Mouse (Mus musculus): ENCODE data around the gene Dennd1a. TPM values are rescaled to one million over a fixed set of nuclear protein-coding genes. Genes with fewer than 3 reads are reported as not detected.

Dennd1a gene
- total RNA-seq, 2 experiments from 2014 or later = 31.9 to 32.1 TPM

GRCm38 (mm10) chr2:38175276-38175675, 111.9 kb downstream of the Dennd1a start:
- ATAC-seq (ENCODE audit: poor library complexity, severe bottlenecking) = no peak

GRCm38 (mm10) chr2:38168606-38169005, 118.6 kb downstream of the Dennd1a start:
- no peak for ATAC-seq (ENCODE audit: poor library complexity, severe bottlenecking)

DNA sequence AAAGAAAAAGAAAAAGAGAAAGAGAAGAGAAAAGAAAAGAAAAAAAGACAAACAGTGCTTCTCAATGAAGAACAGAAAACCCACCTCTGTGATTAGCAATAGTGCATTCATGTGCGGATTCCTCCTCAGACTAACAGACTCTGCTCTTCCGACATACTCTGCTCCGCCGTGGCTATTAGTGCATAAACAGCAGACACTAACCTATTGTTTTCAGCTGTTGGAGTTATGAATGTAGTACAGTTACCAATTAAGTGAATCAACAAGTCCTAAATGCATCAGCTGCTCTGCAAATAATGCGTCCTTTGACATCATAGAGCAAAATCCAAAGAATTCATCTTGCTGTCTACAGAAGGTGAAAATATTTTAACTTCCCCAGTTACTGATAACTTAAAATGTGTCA, 121.2 kb downstream of the Dennd1a start:
- no peak for ATAC-seq (ENCODE audit: poor library complexity, severe bottlenecking)

DNA sequence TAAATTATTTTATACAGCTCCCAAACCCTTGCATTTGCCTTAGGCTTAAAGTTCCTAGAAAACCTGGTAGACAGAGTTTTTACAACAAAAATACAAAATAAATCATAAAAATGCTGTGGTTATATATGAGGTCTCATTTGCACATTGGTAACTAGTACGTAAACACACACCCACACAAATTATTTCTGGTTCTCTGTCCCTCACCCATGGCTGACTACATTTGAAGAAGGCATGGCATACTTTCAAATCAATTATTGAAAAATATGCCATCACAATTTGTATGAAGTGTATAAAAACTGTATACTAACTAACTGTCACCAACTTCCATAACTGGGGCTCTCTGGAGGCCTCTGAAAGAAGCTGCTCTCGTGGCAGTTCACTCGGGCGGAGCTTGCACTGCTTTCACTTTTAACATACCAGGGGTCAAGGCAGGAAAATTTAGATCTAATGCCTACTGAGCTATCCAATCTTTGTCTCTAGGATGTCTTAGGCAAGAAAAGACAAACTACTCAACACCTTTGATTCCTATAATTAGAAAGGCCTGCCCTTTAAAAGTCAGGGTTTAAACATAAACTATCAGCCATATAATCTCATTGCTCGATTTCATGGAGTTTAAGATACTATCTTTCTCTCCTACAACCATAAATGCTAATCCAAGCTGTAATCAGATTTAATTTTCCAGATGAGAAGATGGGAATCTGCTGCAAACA, 122.7 kb downstream of the Dennd1a start:
- ATAC-seq (ENCODE audit: poor library complexity, severe bottlenecking) = peak; percentile 51; the same call in 1 of the 2 replicates

DNA sequence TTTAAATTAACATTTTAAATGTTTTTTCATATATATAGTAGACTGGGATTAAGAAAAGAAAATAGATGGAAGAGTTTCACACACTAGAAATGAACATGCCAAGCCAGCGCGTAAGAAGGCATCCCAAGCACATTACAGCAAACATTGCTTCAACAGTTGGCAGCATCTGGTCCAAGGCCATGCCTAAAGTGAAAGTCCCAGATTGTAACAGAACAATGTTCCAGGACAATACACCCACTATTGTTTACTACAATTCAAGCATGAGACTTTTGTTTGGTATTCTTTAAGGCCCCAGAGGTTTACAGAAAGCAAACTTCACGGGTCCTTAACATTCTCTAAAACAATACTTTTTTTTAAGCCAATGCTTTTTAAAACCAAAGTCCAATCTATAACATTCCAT, 124.7 kb downstream of the Dennd1a start:
- no peak for ATAC-seq (ENCODE audit: poor library complexity, severe bottlenecking)

DNA sequence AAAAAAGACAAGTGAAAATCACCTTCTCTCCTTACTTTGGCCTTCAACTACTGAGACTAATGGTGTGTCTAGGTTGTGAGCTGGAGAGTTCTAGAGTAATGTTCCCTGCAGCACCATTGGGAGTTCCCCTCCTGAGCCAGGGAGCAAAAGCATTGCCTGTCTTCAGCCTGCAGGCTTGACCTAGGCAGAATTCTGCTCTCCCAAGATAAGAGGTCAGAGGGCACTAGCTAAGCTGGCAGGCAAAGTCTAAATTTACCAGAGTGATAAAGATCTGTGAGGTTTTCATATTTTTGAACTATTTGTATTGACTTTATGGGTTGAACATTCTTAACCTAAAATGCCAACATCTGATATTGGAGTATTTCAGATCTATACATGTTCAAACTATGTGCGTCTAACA, 125.7 kb downstream of the Dennd1a start:
- ATAC-seq (ENCODE audit: poor library complexity, severe bottlenecking) = no peak

- no peak for ATAC-seq (ENCODE audit: poor library complexity, severe bottlenecking)
These were observed 127.5 kb downstream of the Dennd1a start for GRCm38 (mm10) chr2:38159736-38160135.

GRCm38 (mm10) chr2:38157002-38157401, 130.2 kb downstream of the Dennd1a start:
- no peak for ATAC-seq (ENCODE audit: poor library complexity, severe bottlenecking)

DNA sequence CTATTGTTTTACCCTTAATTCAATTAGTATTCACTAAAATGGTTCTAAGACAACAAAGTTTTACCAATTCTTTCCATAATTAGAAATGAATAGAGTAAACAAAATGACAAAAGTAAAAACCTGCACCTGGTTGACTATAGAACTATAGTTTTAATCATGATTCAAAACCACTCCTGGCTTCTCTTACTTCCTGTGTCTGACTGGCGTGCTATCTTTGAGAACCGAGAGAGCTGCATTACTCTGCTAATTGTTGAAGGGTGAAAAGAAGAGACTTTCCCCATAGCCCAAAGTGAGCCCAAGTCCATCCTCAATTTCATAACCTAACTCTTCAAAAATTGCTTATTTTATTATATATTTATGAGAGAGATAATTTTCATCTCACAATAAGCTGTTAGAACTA, 131.2 kb downstream of the Dennd1a start:
- ATAC-seq (ENCODE audit: poor library complexity, severe bottlenecking) = no peak

DNA sequence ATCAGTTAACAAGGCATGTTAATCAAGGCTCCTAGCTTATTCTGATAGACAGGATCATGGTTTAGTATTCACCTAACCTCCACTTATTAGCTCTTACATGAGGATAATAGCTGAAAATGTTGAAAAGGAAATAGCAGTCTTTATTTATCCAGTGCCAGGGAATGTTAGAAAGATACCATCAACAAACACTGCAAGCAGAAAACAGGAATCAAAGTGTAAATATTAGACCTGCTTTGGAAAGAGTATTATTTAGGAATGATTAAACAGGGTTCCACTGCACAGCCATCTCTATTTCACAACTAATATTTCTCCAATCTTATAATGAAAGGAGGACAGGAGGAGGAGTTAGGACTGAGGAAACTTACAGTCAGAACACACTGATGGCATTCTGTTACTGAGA, 142.4 kb downstream of the Dennd1a start:
- ATAC-seq (ENCODE audit: poor library complexity, severe bottlenecking) = no peak

DNA sequence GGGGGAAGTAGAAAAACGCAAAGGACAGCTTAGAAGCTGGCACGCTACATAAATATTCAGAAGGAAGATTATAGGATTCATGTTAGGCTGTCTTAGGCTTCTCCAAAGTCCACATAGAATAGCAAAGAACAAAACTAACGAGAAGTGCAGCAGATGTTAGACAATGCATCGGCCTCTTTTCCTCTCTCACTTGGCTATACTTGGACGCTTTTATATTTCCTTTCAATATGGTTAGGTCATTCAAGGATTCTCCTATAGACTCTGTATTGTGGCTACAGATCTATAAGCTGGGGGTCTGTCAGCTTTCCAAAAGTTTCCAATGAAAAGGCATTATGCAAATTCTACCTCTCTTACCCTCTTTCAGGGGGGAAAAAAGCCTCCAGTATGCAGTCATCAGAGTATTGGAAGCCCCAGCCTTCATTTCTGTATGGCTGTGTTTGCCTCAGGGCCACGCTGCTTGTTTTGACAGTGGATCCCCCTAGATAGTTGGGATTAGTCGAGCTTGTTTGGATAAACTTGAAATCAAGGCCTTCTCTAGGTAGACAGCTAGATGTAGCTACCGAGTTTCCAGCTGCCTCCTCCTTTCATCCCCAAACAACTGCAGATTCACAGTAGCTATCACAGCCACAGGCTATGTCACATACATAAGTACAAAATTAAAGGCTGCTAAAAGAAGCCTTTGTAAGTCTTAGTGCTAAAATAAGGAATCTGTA, 143.0 kb downstream of the Dennd1a start:
- ATAC-seq (ENCODE audit: poor library complexity, severe bottlenecking) = no peak

DNA sequence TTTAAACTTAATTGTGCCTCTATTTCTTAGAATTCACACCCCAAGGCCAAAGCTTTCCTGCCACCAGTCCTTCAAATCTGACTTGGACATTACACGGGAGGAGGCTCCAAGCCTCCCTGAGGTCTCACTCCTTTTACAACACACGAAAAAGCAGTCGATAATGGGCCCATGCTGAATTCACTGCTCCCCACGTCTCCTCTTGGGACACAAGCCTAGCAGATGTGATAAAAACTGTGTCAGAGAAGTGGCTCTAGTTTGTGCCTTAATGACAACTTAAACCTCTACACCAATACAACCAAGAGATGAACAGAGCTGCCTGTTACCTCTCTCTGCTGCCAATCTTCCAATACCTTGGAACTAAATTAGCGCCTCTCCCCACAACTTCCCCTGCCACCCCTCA, 144.3 kb downstream of the Dennd1a start:
- no peak for ATAC-seq (ENCODE audit: poor library complexity, severe bottlenecking)

GRCm38 (mm10) chr2:38142210-38142609, 145.0 kb downstream of the Dennd1a start:
- ATAC-seq (ENCODE audit: poor library complexity, severe bottlenecking) = no peak

GRCm38 (mm10) chr2:38139536-38139935, 147.7 kb downstream of the Dennd1a start:
- no peak for ATAC-seq (ENCODE audit: poor library complexity, severe bottlenecking)

- no peak for ATAC-seq (ENCODE audit: poor library complexity, severe bottlenecking)
These were observed 150.1 kb downstream of the Dennd1a start for GRCm38 (mm10) chr2:38137086-38137485.

GRCm38 (mm10) chr2:38135427-38135826, 151.8 kb downstream of the Dennd1a start:
- no peak for ATAC-seq (ENCODE audit: poor library complexity, severe bottlenecking)

- no peak for ATAC-seq (ENCODE audit: poor library complexity, severe bottlenecking)
These were observed 154.0 kb downstream of the Dennd1a start for GRCm38 (mm10) chr2:38133036-38133825.

DNA sequence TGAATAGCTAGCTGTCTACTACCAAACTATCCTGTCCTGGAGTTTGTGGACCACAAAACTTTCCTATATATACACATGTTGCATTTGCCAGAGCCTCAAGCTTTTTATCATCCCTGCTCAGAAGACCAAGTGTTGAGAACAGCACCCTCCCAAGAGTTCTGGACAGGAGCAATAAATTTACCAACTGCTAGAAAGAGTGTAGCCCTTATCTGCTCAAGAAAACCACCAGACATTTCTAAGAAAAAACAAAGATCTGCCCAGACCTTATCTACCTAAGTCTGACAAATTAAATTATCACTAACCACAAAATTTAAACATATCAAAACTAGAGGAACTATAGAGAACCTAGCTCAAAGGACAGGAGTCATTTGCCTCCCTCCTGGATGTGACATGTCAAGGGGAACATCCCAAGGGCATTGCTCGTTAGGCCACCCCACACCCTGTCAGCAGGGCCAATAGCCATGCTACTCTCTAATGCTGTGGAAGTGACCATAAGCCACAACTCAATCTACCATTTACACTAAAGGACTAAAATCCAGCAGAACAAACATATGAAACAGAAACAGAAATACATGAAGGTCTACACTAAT, 154.9 kb downstream of the Dennd1a start:
- no peak for ATAC-seq (ENCODE audit: poor library complexity, severe bottlenecking)

DNA sequence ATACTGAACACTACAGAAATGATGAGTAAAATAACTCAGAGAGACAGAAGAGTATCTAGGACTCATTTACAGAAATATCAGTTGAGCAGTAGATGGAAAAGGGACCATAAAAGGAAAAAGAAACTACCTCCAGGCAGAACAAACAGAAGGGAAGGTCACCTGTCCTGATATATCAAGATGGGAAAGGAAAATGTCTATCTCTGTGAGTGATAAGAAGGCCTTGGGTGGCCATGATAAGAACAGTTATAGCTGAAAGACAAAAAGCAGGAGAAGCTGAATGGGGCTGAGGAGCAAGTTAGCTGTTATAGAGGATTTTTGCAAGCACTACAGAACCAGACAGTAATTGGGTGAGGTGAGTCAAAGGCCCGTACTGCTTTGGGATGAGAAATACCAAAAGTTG, 155.7 kb downstream of the Dennd1a start:
- ATAC-seq (ENCODE audit: poor library complexity, severe bottlenecking) = no peak

DNA sequence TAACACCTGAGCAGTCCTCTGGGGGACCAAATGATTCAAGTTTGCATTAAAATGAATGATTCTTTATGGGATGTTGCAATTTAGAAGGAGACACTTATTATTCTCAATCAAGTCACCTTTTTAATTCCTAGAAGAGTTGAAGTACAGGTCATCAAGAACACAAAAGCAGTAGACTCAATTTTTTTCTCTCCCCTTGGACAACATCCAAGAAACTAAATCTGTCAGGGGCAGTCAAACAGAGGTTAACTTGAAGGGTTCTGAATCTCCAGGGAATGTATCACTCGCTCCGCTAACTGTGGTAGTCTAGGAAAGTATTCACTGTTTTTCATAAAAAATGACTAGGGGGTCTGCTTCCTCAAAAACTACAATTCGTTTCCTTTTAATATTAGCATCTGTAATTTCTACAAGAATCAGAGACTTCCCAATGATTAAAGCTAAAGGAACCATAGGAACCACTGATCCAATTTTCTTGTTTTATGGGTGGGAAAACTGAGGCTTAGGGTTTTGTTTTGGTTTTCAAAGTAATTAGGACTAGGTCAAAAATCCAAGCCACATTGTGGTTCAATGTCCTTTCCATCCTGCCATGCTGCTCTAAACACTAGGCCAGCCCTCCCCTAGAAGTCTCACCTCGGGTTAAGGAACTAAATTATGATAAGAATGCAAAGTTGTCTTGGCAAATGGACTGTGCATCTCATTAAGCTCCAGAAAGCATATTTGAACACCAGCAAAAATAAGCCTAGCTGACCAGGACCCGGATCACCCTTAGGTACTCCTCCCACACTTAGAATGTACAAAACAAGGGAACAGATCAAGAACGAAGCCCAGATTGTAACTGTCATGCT, 157.0 kb downstream of the Dennd1a start:
- no peak for ATAC-seq (ENCODE audit: poor library complexity, severe bottlenecking)

Measured in megakaryocyte, adult 5-6 weeks (primary cell).